Mouse (Mus musculus): Measurements from ENCODE around the gene Cilp. TPM values are rescaled to one million over a fixed set of nuclear protein-coding genes. Genes with fewer than 3 reads are reported as not detected.

Gene Cilp
- polyA plus RNA-seq, 1 experiment from 2014 or later: 0.11 TPM

DNA sequence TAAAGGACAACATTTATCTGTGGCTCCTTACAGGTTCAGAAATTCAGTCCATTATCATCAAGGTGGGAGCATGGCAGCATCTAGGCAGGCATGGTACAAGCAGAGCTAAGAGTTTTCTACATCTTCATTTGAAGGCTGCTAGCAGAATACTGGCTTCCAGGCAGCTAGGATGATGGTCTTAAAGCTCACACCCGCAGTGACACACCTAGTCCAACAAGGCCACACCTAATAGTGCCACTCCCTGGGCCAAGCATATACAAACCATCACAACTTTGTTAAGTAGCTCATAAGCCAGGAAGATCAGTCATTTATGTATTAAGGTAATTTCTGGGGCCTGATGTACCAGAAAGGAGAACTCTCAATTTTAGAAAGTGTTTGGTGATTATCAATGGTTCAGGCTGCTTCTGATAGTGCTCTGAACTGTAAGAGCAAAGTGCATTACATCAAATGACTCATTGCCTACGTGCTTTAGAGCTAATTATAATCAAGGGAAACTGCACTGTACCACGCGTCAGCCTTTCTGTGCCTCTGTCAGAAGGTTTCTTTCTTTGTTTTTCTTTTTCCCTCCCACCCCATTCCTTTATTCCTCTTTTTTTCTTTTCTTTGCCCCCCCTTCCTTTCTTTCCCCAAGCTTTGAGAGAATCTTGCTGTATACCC is 37.5 kb downstream of the Cilp start:
- no peak overlapping the region for H3K27ac ChIP-seq (replicated peaks)
- ATAC-seq (ENCODE audit: low FRiP score, low read depth): no peak
- WGBS: 92% methylated on average over 4 of the region's 4 CpGs
- H3K4me3 ChIP-seq: no peak overlapping the region
- H3K4me2 ChIP-seq (replicated peaks): no peak overlapping the region
- H3K27me3 ChIP-seq: no peaks in the 10 kb centered on the region
- no peak overlapping the region for H3K9ac ChIP-seq (replicated peaks)
- H3K9me3 ChIP-seq: no peaks in the 10 kb centered on the region
- peaks cover 63% of the 10 kb centered on the region for H3K36me3 ChIP-seq
- no peaks in the 10 kb centered on the region for H3K4me1 ChIP-seq

- Histone ChIP-seq H3K4me3 (no peak overlapping the region), H3K36me3 (peaks cover 66% of the 10 kb centered on the region), H3K9me3 (no peaks in the 10 kb centered on the region), H3K4me1 (no peaks in the 10 kb centered on the region), H3K27ac (replicated peaks) (no peak overlapping the region), H3K9ac (replicated peaks) (no peak overlapping the region), H3K4me2 (replicated peaks) (no peak overlapping the region), H3K27me3 (no peaks in the 10 kb centered on the region)
- no peak for ATAC-seq (ENCODE audit: low FRiP score, low read depth)
- WGBS: 97% methylated on average over 4 of the region's 4 CpGs
Measured at GRCm38 (mm10) chr9:65303586-65303985, 38.6 kb downstream of the Cilp start.

DNA sequence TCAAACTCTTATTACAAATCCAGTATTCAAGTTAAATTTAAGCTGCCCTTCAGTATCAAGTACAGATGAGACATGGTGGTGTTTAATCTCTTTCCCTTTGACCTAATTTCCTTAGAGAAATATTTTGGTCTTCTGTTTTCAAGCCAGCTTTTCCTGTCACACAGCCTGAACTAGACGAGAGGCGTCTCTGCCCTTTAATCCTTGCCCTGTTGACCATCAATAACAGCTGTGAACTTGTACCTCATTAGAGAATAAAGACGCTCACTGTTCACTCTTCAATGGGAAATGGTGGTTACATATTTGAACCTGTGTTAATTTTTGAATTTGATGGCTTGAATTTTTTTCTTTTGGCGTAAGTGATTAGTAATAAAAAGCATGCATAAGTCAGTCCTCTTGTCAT is 39.3 kb downstream of the Cilp start:
- Histone ChIP-seq H3K27ac (replicated peaks) (no peak overlapping the region), H3K9me3 (no peaks in the 10 kb centered on the region), H3K4me3 (no peak overlapping the region), H3K27me3 (no peaks in the 10 kb centered on the region), H3K9ac (replicated peaks) (no peak overlapping the region), H3K4me2 (replicated peaks) (no peak overlapping the region), H3K36me3 (peaks cover 72% of the 10 kb centered on the region), H3K4me1 (no peaks in the 10 kb centered on the region)
- WGBS: 84% methylated on average over 4 of the region's 4 CpGs
- ATAC-seq (ENCODE audit: low FRiP score, low read depth): no peak

GRCm38 (mm10) chr9:65306672-65307071 is 41.7 kb downstream of the Cilp start:
- Histone ChIP-seq H3K27me3 (no peaks in the 10 kb centered on the region), H3K9ac (replicated peaks) (no peak overlapping the region), H3K9me3 (no peaks in the 10 kb centered on the region), H3K4me1 (no peaks in the 10 kb centered on the region), H3K4me2 (replicated peaks) (no peak overlapping the region), H3K4me3 (no peak overlapping the region), H3K27ac (replicated peaks) (no peak overlapping the region), H3K36me3 (peaks cover 66% of the 10 kb centered on the region)
- no peak for ATAC-seq (ENCODE audit: low FRiP score, low read depth)
- WGBS: 97% methylated on average over 2 of the region's 2 CpGs

DNA sequence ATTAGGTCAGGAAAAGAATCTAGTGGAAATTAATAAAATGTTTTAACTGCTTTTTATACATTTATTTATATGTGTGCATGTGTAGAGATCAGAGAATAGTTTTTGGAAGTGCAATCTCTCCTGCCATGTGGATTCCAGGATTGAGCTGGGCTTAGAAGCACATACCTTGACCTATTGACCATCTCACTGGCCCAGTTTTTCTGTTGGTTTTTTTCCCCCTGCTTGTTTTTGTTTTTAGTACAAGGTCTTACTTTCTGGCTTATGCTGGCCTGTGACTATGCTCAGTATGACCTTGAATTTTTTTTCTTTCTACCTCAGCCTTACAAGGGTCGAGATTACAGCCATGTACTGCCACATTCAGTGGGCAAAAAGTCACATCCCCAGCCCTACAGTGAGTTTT is 43.0 kb downstream of the Cilp start:
- WGBS: 91% methylated on average over 1 of the region's 1 CpGs
- ATAC-seq (ENCODE audit: low FRiP score, low read depth): no peak
- Histone ChIP-seq H3K4me2 (replicated peaks) (no peak overlapping the region), H3K9ac (replicated peaks) (no peak overlapping the region), H3K27me3 (no peaks in the 10 kb centered on the region), H3K27ac (replicated peaks) (no peak overlapping the region), H3K4me1 (no peaks in the 10 kb centered on the region), H3K36me3 (peaks cover 65% of the 10 kb centered on the region), H3K4me3 (no peak overlapping the region), H3K9me3 (no peaks in the 10 kb centered on the region)

DNA sequence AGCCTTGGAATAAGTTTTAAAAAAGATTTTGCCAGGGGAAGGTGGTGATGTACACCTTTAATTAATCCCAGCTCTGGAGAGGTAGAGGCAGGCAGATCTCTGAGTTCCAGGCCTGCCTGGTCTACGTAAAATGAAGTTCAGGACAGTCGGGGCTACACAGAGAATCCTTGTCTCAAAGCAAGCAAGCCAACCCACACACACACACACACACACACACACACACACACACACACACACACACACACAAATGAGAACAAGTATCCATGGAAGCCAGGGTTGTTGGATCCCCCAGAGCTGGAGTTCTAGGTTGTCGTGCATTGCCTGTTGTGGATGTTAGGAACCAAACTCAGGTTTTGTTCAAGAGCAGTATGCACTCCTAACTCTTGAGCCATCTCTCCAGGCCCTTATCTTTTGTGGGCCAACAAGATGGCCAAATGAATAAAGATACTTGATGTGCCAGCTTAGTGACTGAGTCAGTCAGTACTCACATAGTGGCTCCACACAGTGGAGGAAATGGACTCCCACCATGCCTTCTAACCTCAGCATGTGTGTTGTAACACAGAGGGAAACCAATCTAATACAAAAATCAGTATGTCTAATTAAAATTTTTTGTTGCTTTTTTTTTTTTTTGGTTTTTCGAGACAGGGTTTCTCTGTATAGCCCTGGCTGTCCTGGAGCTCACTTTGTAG is 47.8 kb downstream of the Cilp start:
- Histone ChIP-seq H3K4me1 (no peaks in the 10 kb centered on the region), H3K27ac (replicated peaks) (no peak overlapping the region), H3K36me3 (peaks cover 61% of the 10 kb centered on the region), H3K9ac (replicated peaks) (no peak overlapping the region), H3K9me3 (no peaks in the 10 kb centered on the region), H3K4me2 (replicated peaks) (no peak overlapping the region), H3K27me3 (no peaks in the 10 kb centered on the region), H3K4me3 (no peak overlapping the region)
- 94% methylated on average over 4 of the region's 4 CpGs for WGBS
- no peak for ATAC-seq (ENCODE audit: low FRiP score, low read depth)

- H3K4me3 ChIP-seq: no peak overlapping the region
- H3K4me1 ChIP-seq: no peaks in the 10 kb centered on the region
- no peaks in the 10 kb centered on the region for H3K9me3 ChIP-seq
- H3K27me3 ChIP-seq: no peaks in the 10 kb centered on the region
- no peak overlapping the region for H3K9ac ChIP-seq (replicated peaks)
- no peak for ATAC-seq (ENCODE audit: low FRiP score, low read depth)
- H3K4me2 ChIP-seq (replicated peaks): no peak overlapping the region
- no peak overlapping the region for H3K27ac ChIP-seq (replicated peaks)
- peaks cover 60% of the 10 kb centered on the region for H3K36me3 ChIP-seq
- WGBS: 100% methylated on average over 1 of the region's 1 CpGs
Measured at GRCm38 (mm10) chr9:65313846-65314245, 48.9 kb downstream of the Cilp start.

GRCm38 (mm10) chr9:65322255-65322900 is 57.4 kb downstream of the Cilp start:
- Histone ChIP-seq H3K4me2 (replicated peaks) (no peak overlapping the region), H3K4me3 (no peak overlapping the region), H3K9me3 (no peaks in the 10 kb centered on the region), H3K27me3 (no peaks in the 10 kb centered on the region), H3K9ac (replicated peaks) (no peak overlapping the region), H3K36me3 (peaks cover 72% of the 10 kb centered on the region), H3K4me1 (no peaks in the 10 kb centered on the region), H3K27ac (replicated peaks) (no peak overlapping the region)
- no peak for ATAC-seq (ENCODE audit: low FRiP score, low read depth)
- WGBS: 93% methylated on average over 11 of the region's 11 CpGs

DNA sequence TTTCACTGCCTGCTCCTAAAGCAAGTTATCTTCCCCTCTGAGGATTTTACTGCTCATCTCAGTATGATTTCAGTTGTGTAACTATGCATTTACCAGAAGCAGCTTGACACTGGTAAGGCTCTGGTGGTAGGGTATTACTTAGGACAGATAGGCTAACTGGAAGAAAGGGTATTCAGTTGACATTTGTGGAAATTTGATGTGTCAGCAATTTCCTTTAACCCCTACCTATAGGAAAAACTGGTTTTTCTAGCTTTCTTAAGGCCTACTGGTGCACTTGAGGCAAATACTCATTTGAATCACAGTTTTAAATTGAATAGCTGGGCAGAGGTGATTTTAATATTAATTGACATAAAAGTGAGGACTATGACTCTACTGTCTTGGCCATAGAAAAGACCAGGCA is 61.0 kb downstream of the Cilp start:
- no peaks in the 10 kb centered on the region for H3K9me3 ChIP-seq
- H3K27ac ChIP-seq (replicated peaks): no peak overlapping the region
- H3K4me1 ChIP-seq: no peaks in the 10 kb centered on the region
- no peak overlapping the region for H3K4me3 ChIP-seq
- peaks cover 73% of the 10 kb centered on the region for H3K36me3 ChIP-seq
- no peak overlapping the region for H3K9ac ChIP-seq (replicated peaks)
- H3K27me3 ChIP-seq: no peaks in the 10 kb centered on the region
- ATAC-seq (ENCODE audit: low FRiP score, low read depth): no peak
- H3K4me2 ChIP-seq (replicated peaks): no peak overlapping the region

- Histone ChIP-seq H3K36me3 (peaks cover 63% of the 10 kb centered on the region), H3K4me3 (no peak overlapping the region), H3K4me1 (no peaks in the 10 kb centered on the region), H3K4me2 (replicated peaks) (no peak overlapping the region), H3K9me3 (no peaks in the 10 kb centered on the region), H3K27me3 (no peaks in the 10 kb centered on the region), H3K27ac (replicated peaks) (no peak overlapping the region), H3K9ac (replicated peaks) (no peak overlapping the region)
- 93% methylated on average over 2 of the region's 2 CpGs for WGBS
- no peak for ATAC-seq (ENCODE audit: low FRiP score, low read depth)
Measured at GRCm38 (mm10) chr9:65327371-65327770, 62.4 kb downstream of the Cilp start.
